Mouse (Mus musculus): Measurements from ENCODE around the gene Sgsm3.
A peak's percentile ranks its signal among the peaks of the same experiment; 100 is the strongest.

The Sgsm3 gene

GRCm38 (mm10) chr15:81049401-81050053, 72.0 kb downstream of the Sgsm3 start:
- DNase-seq (ENCODE audit: low read depth, low spot score): peak; percentile 84
- Histone ChIP-seq H3K27me3 (ENCODE audit: control insufficient read depth, insufficient read depth, low read length, poor library complexity, severe bottlenecking) (no peaks in the 10 kb centered on the region), H3K36me3 (ENCODE audit: control insufficient read depth, insufficient read depth, low read length, poor library complexity, severe bottlenecking) (0 out of 2 replicates have a peak, but pooled peaks cover 2% of the 10 kb centered on the region)

- DNase-seq (ENCODE audit: low read depth, low spot score): no peak
- Histone ChIP-seq H3K27me3 (ENCODE audit: control insufficient read depth, insufficient read depth, low read length, poor library complexity, severe bottlenecking) (no peaks in the 10 kb centered on the region), H3K36me3 (ENCODE audit: control insufficient read depth, insufficient read depth, low read length, poor library complexity, severe bottlenecking) (0 out of 2 replicates have a peak, but pooled peaks cover 2% of the 10 kb centered on the region)
Measured at GRCm38 (mm10) chr15:81050488-81050887, 72.9 kb downstream of the Sgsm3 start.

DNA sequence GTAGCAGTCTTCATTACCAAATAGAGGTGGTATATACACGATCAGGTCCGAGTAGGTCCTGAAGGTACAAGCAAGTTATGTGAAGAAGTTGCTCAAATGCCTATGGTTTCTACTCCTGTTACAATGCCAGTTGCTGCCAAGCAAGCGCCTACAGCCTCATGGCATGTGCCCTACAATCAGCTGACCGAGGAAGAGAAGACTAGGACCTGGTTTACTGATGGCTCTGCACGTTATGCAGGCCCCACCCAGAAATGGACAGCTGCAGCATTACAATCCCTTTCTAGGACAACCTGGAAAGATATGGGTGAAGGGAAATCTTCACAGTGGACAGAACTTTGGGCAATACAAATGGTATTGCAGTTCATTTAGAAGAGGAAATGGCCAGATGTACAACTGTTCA, 74.9 kb downstream of the Sgsm3 start:
- DNase-seq (ENCODE audit: low read depth, low spot score): no peak
- Histone ChIP-seq H3K36me3 (ENCODE audit: control insufficient read depth, insufficient read depth, low read length, poor library complexity, severe bottlenecking) (0 out of 2 replicates have a peak, but pooled peaks cover 2% of the 10 kb centered on the region), H3K27me3 (ENCODE audit: control insufficient read depth, insufficient read depth, low read length, poor library complexity, severe bottlenecking) (no peaks in the 10 kb centered on the region)

- Histone ChIP-seq H3K36me3 (ENCODE audit: control insufficient read depth, insufficient read depth, low read length, poor library complexity, severe bottlenecking) (peaks cover 2% of the 10 kb centered on the region; the same call in 1 of the 2 replicates), H3K27me3 (ENCODE audit: control insufficient read depth, insufficient read depth, low read length, poor library complexity, severe bottlenecking) (no peaks in the 10 kb centered on the region)
- no peak for DNase-seq (ENCODE audit: low read depth, low spot score)
Measured at GRCm38 (mm10) chr15:81055488-81055887, 77.9 kb downstream of the Sgsm3 start.

DNA sequence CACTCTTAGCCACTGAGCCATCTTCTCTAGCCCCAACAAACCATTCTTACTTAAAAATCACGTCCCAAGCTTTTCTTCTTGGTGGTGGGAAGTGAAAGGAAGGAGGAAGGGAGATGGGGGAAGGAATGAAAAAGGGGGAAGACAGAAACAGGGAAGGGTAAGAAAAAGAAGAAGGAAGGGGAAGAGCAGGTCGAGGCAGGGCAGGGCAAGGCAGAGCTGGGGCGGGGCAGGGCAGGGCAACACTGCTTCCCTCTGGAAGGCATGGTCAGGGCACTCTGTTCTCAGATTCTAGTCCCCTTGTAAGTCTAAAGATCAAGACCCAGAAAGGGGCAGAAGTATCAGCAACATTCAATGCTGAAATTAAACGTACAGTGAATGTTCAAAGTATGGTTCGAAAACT, 80.2 kb downstream of the Sgsm3 start:
- DNase-seq (ENCODE audit: low read depth, low spot score): no peak
- no peaks in the 10 kb centered on the region for H3K27me3 ChIP-seq (ENCODE audit: control insufficient read depth, insufficient read depth, low read length, poor library complexity, severe bottlenecking)
- H3K36me3 ChIP-seq (ENCODE audit: control insufficient read depth, insufficient read depth, low read length, poor library complexity, severe bottlenecking): no peaks in the 10 kb centered on the region; the same call in 1 of the 2 replicates

DNA sequence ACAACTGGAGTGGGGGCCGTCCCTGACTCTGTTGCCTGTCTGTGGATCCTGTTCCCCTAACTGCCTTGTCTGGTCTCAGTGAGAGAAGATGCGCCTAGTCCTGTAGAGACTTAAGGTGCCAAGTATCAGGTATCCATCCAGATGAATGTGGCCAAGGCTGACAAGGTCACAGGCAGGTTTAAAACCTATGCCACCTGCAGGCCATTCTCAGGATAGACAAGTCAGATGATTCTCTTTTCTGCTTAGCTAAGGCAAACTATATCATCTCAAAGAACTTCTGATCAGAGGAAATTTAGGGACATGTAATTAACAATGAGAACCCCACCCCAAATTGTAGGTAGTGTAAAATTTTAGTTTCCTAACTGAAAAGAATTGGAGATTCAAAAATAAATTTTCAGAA, 83.4 kb downstream of the Sgsm3 start:
- Histone ChIP-seq H3K36me3 (ENCODE audit: control insufficient read depth, insufficient read depth, low read length, poor library complexity, severe bottlenecking) (no peaks in the 10 kb centered on the region; the same call in 1 of the 2 replicates), H3K27me3 (ENCODE audit: control insufficient read depth, insufficient read depth, low read length, poor library complexity, severe bottlenecking) (no peaks in the 10 kb centered on the region)
- peak; percentile 41 for DNase-seq (ENCODE audit: low read depth, low spot score)
